Mouse (Mus musculus) MEL (cell line): Measurements from ENCODE around the gene Aunip. TPM values are rescaled to one million over a fixed set of nuclear protein-coding genes. Genes with fewer than 3 reads are reported as not detected.

ENCODE experiments used
- DNase-seq: peaks from one replicate; pipeline ENCODE4 v3.0.0; 2011; ENCODE audit warnings: low read depth, low spot score
- H3K27ac ChIP-seq: 2 replicates; pipeline ENCODE4 v1.5.1; 2012; ENCODE audit warnings: low read depth, mild to moderate bottlenecking, control low read depth, low read length, moderate library complexity; ENCODE audit not compliant: control insufficient read depth
- H3K27me3 ChIP-seq, 2 experiments: fragments of 150-350 bp in 1 of 2; sonication (generic) in 1 of 2; 2 replicates each; pipeline ENCODE4 v1.6.1; 2012; ENCODE audit warnings: low read length in 2 of 2, mild to moderate bottlenecking in 2 of 2, improper control_type of control experiment in 1 of 2, moderate library complexity in 1 of 2; ENCODE audit not compliant: insufficient read depth in 2 of 2, control insufficient read depth in 1 of 2
- H3K36me3 ChIP-seq, 2 experiments: 2 replicates each; pipeline ENCODE4 v1.6.1; 2012 to 2014; ENCODE audit warnings: low read length in 2 of 2, improper control_type of control experiment in 1 of 2, inconsistent platforms in 1 of 2, mild to moderate bottlenecking in 1 of 2; ENCODE audit not compliant: insufficient read depth in 2 of 2, control insufficient read depth in 1 of 2
- H3K4me1 ChIP-seq, 2 experiments: fragments of 150-350 bp in 1 of 2; sonication (generic) in 1 of 2; 2 replicates each; pipeline ENCODE4 v1.6.1; 2012; ENCODE audit warnings: low read length in 2 of 2, improper control_type of control experiment in 1 of 2, mild to moderate bottlenecking in 1 of 2; ENCODE audit not compliant: insufficient read depth in 2 of 2, control insufficient read depth in 1 of 2
- H3K4me3 ChIP-seq, 2 experiments: fragments of 150-350 bp in 1 of 2; sonication (generic) in 1 of 2; 2 replicates each; pipeline ENCODE4 v1.5.1; 2012; ENCODE audit warnings: low read depth in 2 of 2, low read length in 2 of 2, mild to moderate bottlenecking in 2 of 2, moderate library complexity in 2 of 2, control low read depth in 1 of 2, improper control_type of control experiment in 1 of 2; ENCODE audit not compliant: control insufficient read depth in 1 of 2, insufficient read depth in 1 of 2
- H3K79me2 ChIP-seq: 2 replicates; pipeline ENCODE4 v1.6.1; 2012; ENCODE audit warnings: mild to moderate bottlenecking, low read length, moderate library complexity; ENCODE audit not compliant: control insufficient read depth, poor library complexity, insufficient read depth
- H3K9ac ChIP-seq: 2 replicates; pipeline ENCODE4 v1.6.1; 2012; ENCODE audit warnings: low read depth, mild to moderate bottlenecking, control low read depth, low read length, moderate library complexity; ENCODE audit not compliant: control insufficient read depth, poor library complexity, severe bottlenecking
- H3K9me3 ChIP-seq: fragments of 150-350 bp; sonication (generic); replicated peaks from 2 replicates; pipeline ENCODE4 v1.6.1; 2012; ENCODE audit warnings: mild to moderate bottlenecking, low read length, improper control_type of control experiment, moderate library complexity; ENCODE audit not compliant: insufficient read depth
- CHD1 ChIP-seq: IDR thresholded peaks from 2 replicates; pipeline ENCODE4 v1.6.1; 2012; ENCODE audit warnings: low read depth, mild to moderate bottlenecking, inconsistent platforms, low read length, improper control_type of control experiment
- CHD2 ChIP-seq: IDR thresholded peaks from 2 replicates; pipeline ENCODE4 v1.6.1; 2011; ENCODE audit warnings: low read length, improper control_type of control experiment
- E2F4 ChIP-seq: IDR thresholded peaks from 2 replicates; pipeline ENCODE4 v1.6.1; 2011; ENCODE audit warnings: low read depth, low read length, improper control_type of control experiment, borderline replicate concordance
- ELF1 ChIP-seq: IDR thresholded peaks from 2 replicates; pipeline ENCODE4 v1.6.1; 2014; ENCODE audit warnings: low read depth, mild to moderate bottlenecking, inconsistent platforms, low read length, improper control_type of control experiment, moderate library complexity
- ETS1 ChIP-seq: IDR thresholded peaks from 2 replicates; pipeline ENCODE4 v1.6.1; 2012; ENCODE audit warnings: low read depth, mild to moderate bottlenecking, inconsistent platforms, low read length, improper control_type of control experiment, moderate library complexity
- GABPA ChIP-seq: IDR thresholded peaks from 2 replicates; pipeline ENCODE4 v1.6.1; 2012; ENCODE audit warnings: low read depth, mild to moderate bottlenecking, inconsistent platforms, low read length, improper control_type of control experiment, moderate library complexity
- HCFC1 ChIP-seq: IDR thresholded peaks from 2 replicates; pipeline ENCODE4 v1.6.1; 2012; ENCODE audit warnings: low read depth, mild to moderate bottlenecking, inconsistent platforms, low read length, improper control_type of control experiment, moderate library complexity
- KAT2A ChIP-seq: conservative IDR thresholded peaks from 2 replicates; pipeline ENCODE4 v1.6.1; 2012; ENCODE audit warnings: low read depth, low read length, improper control_type of control experiment, inconsistent platforms
- MAFK ChIP-seq: IDR thresholded peaks from 2 replicates; pipeline ENCODE4 v1.6.1; 2011; ENCODE audit warnings: low read depth, mild to moderate bottlenecking, low read length, improper control_type of control experiment, borderline replicate concordance
- MAX ChIP-seq: IDR thresholded peaks from 2 replicates; pipeline ENCODE4 v1.6.1; 2011; ENCODE audit warnings: low read length, improper control_type of control experiment
- MXI1 ChIP-seq: IDR thresholded peaks from 2 replicates; pipeline ENCODE4 v1.6.1; 2011; ENCODE audit warnings: mild to moderate bottlenecking, low read depth, low read length, improper control_type of control experiment
- MYB ChIP-seq: IDR thresholded peaks from 2 replicates; pipeline ENCODE4 v1.6.1; 2011; ENCODE audit warnings: mild to moderate bottlenecking, low read depth, low read length, improper control_type of control experiment
- NELFE ChIP-seq: IDR thresholded peaks from 2 replicates; pipeline ENCODE4 v1.6.1; 2011; ENCODE audit warnings: low read depth, low read length, improper control_type of control experiment
- POLR2A ChIP-seq, 2 experiments: IDR thresholded peaks; 2 replicates each; pipeline ENCODE4 v1.6.1; 2011 to 2012; ENCODE audit warnings: low read length in 2 of 2, mild to moderate bottlenecking in 2 of 2, control low read depth in 1 of 2, improper control_type of control experiment in 1 of 2, low read depth in 1 of 2, moderate library complexity in 1 of 2; ENCODE audit not compliant: control insufficient read depth in 1 of 2, insufficient read depth in 1 of 2, poor library complexity in 1 of 2
- RAD21 ChIP-seq: IDR thresholded peaks from 2 replicates; pipeline ENCODE4 v1.6.1; 2011; ENCODE audit warnings: mild to moderate bottlenecking, low read depth, low read length, improper control_type of control experiment
- RCOR1 ChIP-seq: IDR thresholded peaks from 2 replicates; pipeline ENCODE4 v1.6.1; 2012; ENCODE audit warnings: low read depth, mild to moderate bottlenecking, inconsistent platforms, low read length, improper control_type of control experiment
- SIN3A ChIP-seq: IDR thresholded peaks from 2 replicates; pipeline ENCODE4 v1.6.1; 2012; ENCODE audit warnings: low read length, improper control_type of control experiment, inconsistent platforms
- SMC3 ChIP-seq: IDR thresholded peaks from 2 replicates; pipeline ENCODE4 v1.6.1; 2011; ENCODE audit warnings: low read depth, low read length, improper control_type of control experiment
- TAL1 ChIP-seq: IDR thresholded peaks from 2 replicates; pipeline ENCODE4 v1.6.1; 2012; ENCODE audit warnings: mild to moderate bottlenecking, inconsistent platforms, low read length, moderate library complexity, mixed read lengths
- TBP ChIP-seq: IDR thresholded peaks from 2 replicates; pipeline ENCODE4 v1.8.0; 2011; ENCODE audit warnings: low read depth, low read length, improper control_type of control experiment
- TCF12 ChIP-seq: IDR thresholded peaks from 2 replicates; pipeline ENCODE4 v1.6.1; 2014; ENCODE audit warnings: low read depth, mild to moderate bottlenecking, inconsistent platforms, low read length, improper control_type of control experiment, moderate library complexity
- UBTF ChIP-seq: IDR thresholded peaks from 2 replicates; pipeline ENCODE4 v1.6.1; 2012; ENCODE audit warnings: low read depth, mild to moderate bottlenecking, inconsistent platforms, low read length, improper control_type of control experiment, moderate library complexity, borderline replicate concordance; ENCODE audit not compliant: insufficient read depth
- USF1 ChIP-seq: IDR thresholded peaks from 2 replicates; pipeline ENCODE4 v1.6.1; 2014; ENCODE audit warnings: low read depth, mild to moderate bottlenecking, inconsistent platforms, low read length, improper control_type of control experiment, moderate library complexity
- USF2 ChIP-seq, 2 experiments: IDR thresholded peaks; 2 replicates each; pipeline ENCODE4 v1.6.1; 2011 to 2012; ENCODE audit warnings: improper control_type of control experiment in 2 of 2, low read length in 2 of 2, borderline replicate concordance in 1 of 2, inconsistent platforms in 1 of 2, low read depth in 1 of 2, mild to moderate bottlenecking in 1 of 2; ENCODE audit not compliant: insufficient read depth in 1 of 2
- ZC3H11A ChIP-seq: IDR thresholded peaks from 2 replicates; pipeline ENCODE4 v1.6.1; 2012; ENCODE audit warnings: low read depth, mild to moderate bottlenecking, inconsistent platforms, low read length, improper control_type of control experiment
- polyA plus RNA-seq, 2 experiments: library from polyadenylated mRNA; stranded (reverse) in 1 of 2; unstranded in 1 of 2; fragments of >175 nt in 1 of 2; fragments of >200 nt in 1 of 2; gene quantifications; 2 replicates each; pipeline versions ENCODE4 v1.2.1 to v1.2.4; 2012; ENCODE audit warnings: low replicate concordance in 2 of 2, low read depth in 1 of 2; ENCODE audit not compliant: insufficient read length in 2 of 2, insufficient read depth in 1 of 2, missing spikeins in 1 of 2
- total RNA-seq: library from RNA; depleted of rRNA; stranded (reverse); fragments of 300-350 nt; gene quantifications from 2 replicates; pipeline ENCODE4 v1.2.3, GENCODE M21; 2012

Gene Aunip
- total and polyA plus RNA-seq, 3 experiments, result 14.9 to 20.6 TPM; not detected in 1

DNA sequence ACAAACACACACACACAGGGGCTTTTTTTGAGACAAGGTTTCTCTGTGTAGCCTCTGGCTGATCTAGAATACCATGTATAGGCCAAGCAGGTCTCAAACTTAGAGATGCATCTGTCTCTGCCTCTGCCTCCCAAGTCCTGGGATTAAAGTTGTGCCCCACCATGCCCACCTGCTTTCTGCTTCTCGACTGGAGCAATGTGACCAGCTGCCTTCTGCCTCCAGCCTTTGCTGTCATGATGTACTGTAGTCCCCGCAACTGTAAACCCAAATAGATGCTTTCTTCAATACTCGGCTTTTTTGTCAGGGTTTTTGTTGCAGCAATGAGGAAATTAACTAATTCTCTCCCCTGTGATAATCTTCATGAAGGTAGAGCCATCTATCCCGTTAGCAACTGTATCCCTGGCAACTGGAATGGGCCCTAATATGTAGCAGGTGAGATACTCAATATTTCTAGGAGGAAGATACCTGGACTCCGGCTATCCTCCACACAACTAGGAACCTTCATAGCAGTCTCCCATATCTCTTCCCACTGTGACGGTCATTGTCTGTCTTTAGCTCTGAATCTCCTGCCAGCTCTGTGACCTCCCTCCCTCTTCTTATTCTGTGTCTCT, 27.6 kb upstream of the Aunip start:
- Histone ChIP-seq H3K36me3 (no peaks in the 10 kb centered on the region), H3K27ac (no peak overlapping the region), H3K9ac (no peak overlapping the region), H3K4me1 (no peaks in the 10 kb centered on the region; a peak in 1 of 4 replicates), H3K79me2 (no peaks in the 10 kb centered on the region), H3K9me3 (no peaks in the 10 kb centered on the region), H3K4me3 (no peak overlapping the region), H3K27me3 (peaks cover 3 to 8% of the 10 kb centered on the region in 2 experiments; a peak in 2 of 4 replicates)
- DNase-seq, result no peak
- TF ChIP-seq ZC3H11A (no peak), CHD1 (no peak), MAX (no peak), USF2 (IDR thresholded peaks at IDR 0.05; ENCODE audit: borderline replicate concordance in 1 of 2, insufficient read depth in 1 of 2, low read depth in 1 of 2, low read length in 2 of 2) (no peak), NELFE (no peak), MYB (no peak), TAL1 (no peak)

DNA sequence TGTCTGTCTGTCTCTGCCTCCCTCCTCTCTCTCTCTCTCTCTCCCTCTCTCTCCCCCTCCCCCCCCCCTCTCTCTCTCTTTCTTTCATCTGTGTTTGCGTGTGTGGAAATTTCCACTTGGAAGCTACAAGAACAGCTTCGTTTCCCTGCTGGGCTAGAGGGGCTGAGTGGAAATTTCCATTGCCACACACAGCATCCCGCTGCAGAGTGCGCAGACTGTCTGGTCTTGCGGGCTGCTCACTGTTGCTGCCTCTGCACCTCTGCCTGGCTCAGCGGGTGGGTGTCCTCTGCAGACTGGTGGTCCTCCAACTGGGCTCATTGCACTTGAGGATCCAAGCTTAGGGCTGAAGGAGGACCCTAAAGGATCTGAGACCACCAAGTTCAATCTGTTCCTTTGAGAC, 27.1 kb upstream of the Aunip start:
- no peak for DNase-seq
- H3K9ac ChIP-seq, result no peak overlapping the region
- no peaks in the 10 kb centered on the region for H3K79me2 ChIP-seq
- no peaks in the 10 kb centered on the region; a peak in 1 of 4 replicates for H3K4me1 ChIP-seq
- no peak overlapping the region for H3K27ac ChIP-seq
- H3K9me3 ChIP-seq, result no peaks in the 10 kb centered on the region
- no peak for TF ChIP-seq UBTF
- no peak for TF ChIP-seq SMC3
- no peak for TF ChIP-seq POLR2A (IDR thresholded peaks at IDR 0.05; ENCODE audit: control insufficient read depth in 1 of 2, insufficient read depth in 1 of 2, low read depth in 1 of 2, low read length in 2 of 2, poor library complexity in 1 of 2)
- no peak for TF ChIP-seq ELF1
- no peak for TF ChIP-seq SIN3A
- no peak for TF ChIP-seq RAD21
- no peak for TF ChIP-seq TCF12
- TF ChIP-seq GABPA, result no peak
- no peak for TF ChIP-seq MAFK
- TF ChIP-seq RCOR1, result no peak
- TF ChIP-seq MAX, result no peak
- no peak for TF ChIP-seq KAT2A
- no peak for TF ChIP-seq HCFC1
- TF ChIP-seq ETS1, result no peak
- no peak for TF ChIP-seq NELFE
- no peak for TF ChIP-seq USF1
- TF ChIP-seq CHD2, result no peak
- no peak for TF ChIP-seq TBP
- TF ChIP-seq MXI1, result no peak
- no peak for TF ChIP-seq E2F4
- H3K27me3 ChIP-seq, result peaks cover 3 to 8% of the 10 kb centered on the region in 2 experiments; a peak in 2 of 4 replicates
- H3K36me3 ChIP-seq, result no peaks in the 10 kb centered on the region
- H3K4me3 ChIP-seq, result no peak overlapping the region
